Mouse (Mus musculus): ENCODE results near the gene Abcb11.
"Not testable (repeated sequence)": the region's sequence is repeated elsewhere in the genome, so short reads cannot be mapped to it uniquely, and the experiment has no call there.

Abcb11 gene

DNA sequence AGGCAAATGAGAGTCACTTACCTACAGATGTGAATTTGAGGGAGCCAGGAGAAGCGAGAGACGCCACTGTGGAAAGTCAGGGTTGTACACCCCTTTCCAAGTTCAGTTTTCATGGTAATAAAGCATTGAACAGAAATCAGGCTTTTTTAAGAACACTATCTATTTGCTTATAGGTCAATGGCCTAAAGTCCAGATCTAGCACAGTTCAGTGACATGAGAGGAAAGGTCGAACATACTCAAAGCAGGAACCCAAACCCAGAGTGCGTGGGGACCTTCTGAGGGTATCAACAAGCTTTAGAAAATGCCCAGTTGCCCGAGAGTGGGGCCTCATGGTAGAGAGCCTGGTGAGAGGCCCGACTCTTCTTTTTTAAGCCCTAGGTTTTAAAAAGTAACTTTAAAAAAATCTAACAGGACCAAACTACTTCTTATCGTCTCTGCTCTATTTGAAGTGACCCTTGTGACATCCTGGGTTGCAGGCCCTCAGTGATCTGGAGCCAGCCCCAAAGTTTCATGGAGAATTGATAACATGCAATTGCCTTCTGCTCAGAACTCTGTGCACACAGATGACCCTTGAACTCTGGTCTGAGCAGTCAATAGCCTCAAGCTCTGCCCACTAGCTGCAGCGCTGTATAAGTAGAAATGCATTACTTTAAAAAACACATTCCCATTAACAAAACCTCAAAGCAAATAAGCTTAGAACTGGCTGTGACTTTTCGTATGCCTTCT, at the start of gene Abcb11:
Abcb11 (minus strand) TSS at position 121 of the 726 bp plus-strand sequence.
- DNase-seq = no peak

DNA sequence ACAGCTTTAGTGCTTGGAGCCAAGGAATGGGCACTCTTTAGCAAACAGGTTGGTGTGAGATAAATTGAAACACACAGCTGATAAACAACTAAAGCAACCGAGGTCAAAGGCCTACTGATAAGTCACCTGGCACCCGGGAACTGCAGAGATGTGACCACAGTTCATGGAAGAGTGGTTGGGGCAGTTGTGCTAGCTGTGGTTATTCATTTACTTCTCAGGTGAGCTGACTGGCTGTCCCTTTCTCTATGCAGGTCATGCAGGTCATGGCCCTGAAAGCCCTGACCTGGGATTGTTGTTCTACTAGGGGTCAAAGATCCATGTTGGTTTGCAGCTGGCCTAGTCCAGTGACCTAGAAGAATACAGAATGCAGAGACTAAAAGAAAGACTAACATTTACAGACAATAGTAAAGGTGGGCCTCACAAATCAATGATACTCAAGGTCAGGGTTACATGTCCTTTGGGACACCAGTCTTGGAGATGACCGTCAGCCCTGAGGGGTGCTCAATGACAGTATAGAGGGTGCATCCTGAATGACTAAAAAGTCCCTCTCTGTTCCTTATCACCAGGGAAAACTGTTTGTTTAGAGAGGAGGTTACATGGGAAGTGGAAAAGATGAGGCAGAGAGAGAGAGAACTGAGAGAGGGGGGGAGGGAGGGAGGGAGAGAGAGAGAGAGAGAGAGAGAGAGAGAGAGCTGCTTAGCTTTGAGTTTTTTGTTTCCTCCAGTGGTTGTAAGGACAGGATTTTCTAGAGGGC, 43.9 kb upstream of the Abcb11 start:
- no peak for DNase-seq

DNA sequence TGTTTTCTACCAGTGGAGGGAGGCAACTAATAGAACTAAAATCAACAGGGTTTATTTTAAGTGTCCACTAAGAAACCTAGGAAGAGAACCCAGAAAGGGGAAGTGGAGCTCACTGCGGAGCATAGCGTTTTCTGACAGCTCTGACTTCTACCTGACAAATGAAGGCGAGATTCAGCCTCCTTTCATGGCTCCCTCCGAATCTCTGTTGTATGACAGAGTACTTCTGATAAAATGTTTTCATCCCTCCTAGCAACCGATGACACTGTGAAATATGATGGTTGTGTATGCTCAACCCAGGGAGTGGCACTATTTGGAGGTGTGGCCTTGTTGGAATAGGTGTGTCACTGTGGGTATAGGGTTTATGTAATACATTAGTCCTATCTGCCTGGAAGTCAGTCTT, 40.4 kb upstream of the Abcb11 start:
- DNase-seq = no peak

- no peak for DNase-seq
Measured at GRCm38 (mm10) chr2:69381740-69382139, 39.3 kb upstream of the Abcb11 start.

GRCm38 (mm10) chr2:69380281-69380680, 37.9 kb upstream of the Abcb11 start, which contains the start of gene Dhrs9:
TSS of gene Dhrs9 (plus strand) at chr2:69380445.
- DNase-seq = no peak

DNA sequence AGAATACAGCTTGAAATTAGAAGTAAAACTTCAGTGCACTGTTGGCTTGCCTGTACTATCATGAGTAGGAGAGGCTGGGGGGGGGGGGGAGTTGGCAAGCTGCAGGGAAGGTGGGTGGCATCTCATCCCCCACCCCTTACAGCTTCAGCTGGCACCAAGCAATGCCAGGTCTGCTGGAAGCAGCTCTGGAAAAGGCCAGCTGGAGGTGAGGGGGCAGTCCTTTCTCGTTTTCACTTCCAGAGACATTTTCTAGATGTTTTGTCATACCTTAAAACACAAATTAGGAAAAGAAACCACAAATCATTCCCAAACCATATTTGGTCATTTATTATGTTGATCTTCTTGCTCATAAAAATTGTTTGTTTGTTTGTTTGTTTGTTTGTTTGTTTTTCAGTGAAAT, 37.4 kb upstream of the Abcb11 start:
- no peak for DNase-seq

DNA sequence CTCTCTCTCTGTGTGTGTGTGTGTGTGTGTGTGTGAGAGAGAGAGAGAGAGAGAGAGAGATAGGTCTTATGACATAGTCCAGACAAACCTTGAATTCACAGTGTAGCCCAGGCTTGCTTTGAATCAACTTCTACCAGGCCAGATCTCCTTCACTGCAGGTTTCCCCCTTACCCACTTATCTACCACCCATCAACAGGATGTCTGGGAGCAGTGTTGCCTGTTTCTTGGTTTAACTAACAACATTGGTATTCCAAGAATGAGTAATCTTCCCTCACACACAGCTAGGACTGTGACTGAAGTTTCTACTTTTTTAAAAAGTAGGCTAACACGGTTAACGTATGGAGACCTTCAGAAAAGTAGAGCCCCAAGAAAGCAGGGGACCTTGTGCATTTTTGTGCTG, 34.4 kb upstream of the Abcb11 start:
- DNase-seq = no peak

GRCm38 (mm10) chr2:69365275-69365674, 22.9 kb upstream of the Abcb11 start:
- no peak for DNase-seq

GRCm38 (mm10) chr2:69364831-69365230, 22.4 kb upstream of the Abcb11 start:
- no peak for DNase-seq

GRCm38 (mm10) chr2:69355402-69355801, 13.0 kb upstream of the Abcb11 start:
- not testable (repeated sequence) for DNase-seq

DNA sequence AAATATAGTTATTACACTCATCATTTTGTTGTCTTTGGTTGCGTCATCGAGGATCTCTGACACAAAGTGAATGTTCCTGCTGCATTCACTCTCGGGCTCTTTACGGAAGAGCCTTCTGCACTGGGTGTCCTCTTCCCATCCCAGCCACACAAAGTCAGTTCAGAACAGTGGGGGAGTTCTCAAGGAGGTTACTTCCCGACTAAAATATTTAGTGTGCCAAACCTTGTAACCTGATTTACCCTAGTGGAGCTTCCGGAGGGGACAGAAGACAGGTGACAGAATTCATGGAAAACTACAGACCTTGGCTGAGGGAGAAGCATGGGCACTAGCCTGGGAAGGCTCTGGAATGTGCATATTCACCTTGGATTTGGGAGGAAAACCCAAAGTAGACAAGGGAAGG, 910 bp downstream of the Abcb11 start:
- DNase-seq = no peak

DNA sequence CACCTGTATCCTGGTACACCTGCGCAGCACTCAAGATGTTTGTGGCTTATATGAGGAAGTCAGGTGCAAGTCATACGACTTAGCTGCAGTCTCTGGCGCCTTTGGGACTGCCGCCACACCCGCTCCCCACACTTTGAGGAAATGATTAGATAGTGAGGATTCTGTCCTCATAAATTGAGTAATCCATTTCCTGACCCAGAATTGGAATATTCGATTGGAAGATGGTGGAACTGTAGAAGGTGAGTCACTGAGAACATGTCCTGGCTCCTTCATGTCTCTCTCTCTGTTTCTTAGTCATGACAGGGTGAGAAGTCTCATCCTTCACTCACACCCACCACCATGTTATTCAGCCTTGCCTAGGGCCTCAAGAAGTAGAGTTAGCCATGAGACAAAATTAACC, 10.9 kb downstream of the Abcb11 start:
- DNase-seq = not testable (repeated sequence)

DNA sequence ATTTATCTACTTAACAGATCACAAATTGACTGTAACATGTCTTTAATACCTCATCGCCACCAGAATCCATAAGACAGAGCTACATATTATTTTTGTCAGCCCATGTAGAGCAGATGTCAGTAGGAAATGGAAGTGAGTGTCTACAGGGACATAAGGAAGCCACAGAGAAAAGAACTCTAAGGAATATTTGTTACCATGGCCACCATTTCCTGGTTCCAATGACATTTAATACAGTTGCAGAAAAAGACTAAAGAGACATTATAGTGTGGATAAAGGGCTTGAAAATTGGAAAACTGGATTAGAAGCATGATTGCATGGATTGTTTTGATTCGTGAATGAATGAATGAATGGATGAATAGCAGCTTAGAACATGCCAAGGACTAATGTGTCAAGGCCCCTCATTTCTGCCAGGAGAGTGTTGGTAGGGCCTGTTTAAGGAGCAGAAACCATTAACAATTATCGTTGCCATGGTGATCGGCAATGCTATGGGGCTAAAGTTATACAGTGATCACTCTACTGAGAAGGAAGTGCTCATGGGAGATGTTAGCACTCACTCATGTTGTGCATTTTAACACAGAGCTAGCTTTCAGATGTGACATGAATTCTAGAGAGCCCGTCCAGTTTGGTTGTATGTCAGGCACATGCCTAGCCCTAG, 13.8 kb downstream of the Abcb11 start:
- no peak for DNase-seq

DNA sequence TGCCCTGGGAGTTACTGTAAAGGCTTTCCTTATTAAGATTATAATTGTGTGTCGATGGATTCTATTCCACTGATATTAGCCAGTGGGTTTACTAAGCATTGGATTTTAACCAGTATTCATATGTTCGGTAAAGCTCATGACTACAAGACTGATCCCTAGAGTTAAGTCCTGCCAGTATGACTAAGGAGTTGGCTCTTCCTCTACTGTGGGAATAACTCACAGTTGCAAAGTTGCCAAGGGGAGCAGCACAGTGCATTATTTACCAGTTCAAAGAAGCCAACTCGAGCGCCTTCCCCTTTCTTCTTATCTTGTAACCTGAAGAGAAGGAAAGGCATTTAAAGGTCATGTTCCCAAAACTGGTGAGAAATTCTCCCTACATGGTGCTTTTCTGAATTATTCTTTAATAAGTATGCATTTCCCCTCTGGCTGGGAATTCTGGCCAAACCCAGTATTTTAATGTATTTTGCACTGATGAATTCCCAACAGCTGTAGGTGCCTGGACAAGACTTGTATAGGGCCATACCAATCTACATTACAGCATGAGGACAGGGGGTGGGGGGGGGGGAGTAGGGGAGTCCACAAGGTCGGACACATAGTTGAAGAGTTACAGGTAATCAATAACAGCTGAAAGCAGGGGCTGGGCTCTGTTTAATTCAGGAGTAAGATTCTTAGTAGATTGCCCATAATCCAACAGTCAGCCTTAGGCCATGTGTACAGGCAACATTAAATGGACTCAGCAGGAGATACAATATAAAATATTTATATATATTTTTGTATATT, 17.3 kb downstream of the Abcb11 start:
- no peak for DNase-seq

GRCm38 (mm10) chr2:69323018-69323417, 19.4 kb downstream of the Abcb11 start:
- DNase-seq = no peak

DNA sequence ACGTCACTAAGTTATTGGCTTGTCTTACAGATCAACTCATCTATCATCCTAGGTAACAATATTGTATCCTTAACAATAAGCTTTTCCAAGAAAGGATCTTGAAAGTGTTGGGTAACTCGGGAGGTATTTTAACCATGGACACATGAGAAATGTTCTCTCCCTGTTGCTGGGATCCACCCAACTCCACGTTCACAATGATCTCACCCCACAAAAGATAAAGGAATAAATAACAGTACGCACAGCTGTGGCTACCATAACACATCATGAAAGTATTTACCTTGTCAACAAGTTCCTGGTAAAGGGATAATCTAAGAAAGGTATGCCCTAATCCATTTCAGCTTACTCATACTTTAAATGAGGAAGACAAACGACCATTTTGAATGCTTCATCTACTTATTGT, 21.0 kb downstream of the Abcb11 start:
- no peak for DNase-seq

DNA sequence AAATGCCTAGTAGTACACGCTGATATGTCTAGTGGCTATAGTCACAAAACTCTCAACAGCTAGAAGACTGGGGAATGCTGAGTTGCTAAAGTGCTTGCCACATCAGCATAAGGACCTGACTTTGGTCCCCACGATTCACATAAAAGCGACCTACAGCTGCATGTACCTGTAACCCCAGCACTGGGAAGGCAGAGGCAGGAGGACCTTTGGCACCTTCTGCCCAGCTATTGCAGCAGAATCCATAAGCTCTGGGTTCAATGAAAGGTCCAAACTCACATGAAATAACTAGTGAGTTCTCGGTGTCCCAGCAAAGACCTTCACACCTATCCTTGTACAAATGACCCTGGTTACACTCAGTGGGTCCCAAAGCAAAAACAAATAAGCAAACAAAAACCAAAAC, 31.1 kb downstream of the Abcb11 start:
- DNase-seq = no peak

DNA sequence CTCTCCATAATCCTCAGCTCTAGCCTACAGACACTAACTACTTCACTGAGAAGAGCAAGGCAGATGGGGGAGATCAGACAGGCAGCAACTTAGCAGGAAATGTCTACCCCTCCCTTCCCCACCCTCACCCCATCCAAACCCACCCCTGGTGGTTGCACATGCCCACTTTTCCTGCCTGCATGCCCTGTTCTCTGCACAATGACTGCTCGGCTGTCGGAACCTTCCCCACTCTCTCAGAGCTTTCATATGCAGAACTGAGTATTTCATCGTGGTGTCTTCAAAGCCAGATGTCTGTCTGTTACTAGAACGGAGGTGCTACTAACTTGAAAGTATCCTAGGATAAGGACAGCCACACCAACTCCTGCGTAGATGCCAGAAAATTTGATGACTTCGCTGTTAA, 34.3 kb downstream of the Abcb11 start:
- DNase-seq = no peak

DNA sequence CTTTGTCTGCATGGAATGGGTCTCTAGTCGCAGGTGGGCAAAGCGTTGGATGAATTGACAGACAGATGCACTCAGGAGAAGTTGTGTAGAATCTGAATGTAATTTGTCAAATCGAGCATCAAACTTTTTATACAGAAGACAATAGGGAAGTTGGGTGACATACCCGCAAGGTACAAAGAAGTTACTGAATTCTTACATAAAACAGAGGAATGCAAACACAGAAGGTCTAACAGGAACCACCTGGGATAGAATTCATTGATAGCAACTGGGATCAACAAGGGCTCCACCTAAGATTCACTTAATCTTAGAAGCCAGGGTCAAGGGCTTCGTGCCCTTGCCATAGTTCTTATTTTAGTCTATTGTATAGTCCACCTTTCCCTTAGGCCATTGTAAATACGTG, 41.8 kb downstream of the Abcb11 start:
- not testable (repeated sequence) for DNase-seq

- no peak for DNase-seq
Measured at GRCm38 (mm10) chr2:69294508-69294907, 47.9 kb downstream of the Abcb11 start.

DNA sequence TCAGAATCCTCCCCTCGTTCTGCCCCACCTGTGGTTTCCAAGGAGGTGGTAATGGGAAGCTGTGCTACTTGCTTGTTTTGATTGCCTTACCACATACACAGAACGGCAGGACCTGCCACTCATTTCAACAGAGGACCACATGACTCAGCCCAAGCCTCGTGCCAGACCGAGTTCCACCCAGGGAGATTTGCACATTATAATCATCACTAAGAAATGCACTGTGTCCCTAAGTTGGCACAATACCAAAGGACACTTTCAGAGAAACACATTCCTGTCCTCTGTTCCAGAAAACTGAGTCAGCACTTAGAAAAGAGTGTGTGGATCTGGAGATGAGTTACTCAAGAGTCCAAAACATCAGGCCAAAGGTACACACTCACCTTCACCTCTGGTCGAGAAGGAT, 53.4 kb downstream of the Abcb11 start:
- DNase-seq = no peak

GRCm38 (mm10) chr2:69275875-69276274, 66.5 kb downstream of the Abcb11 start:
- DNase-seq = no peak

DNA sequence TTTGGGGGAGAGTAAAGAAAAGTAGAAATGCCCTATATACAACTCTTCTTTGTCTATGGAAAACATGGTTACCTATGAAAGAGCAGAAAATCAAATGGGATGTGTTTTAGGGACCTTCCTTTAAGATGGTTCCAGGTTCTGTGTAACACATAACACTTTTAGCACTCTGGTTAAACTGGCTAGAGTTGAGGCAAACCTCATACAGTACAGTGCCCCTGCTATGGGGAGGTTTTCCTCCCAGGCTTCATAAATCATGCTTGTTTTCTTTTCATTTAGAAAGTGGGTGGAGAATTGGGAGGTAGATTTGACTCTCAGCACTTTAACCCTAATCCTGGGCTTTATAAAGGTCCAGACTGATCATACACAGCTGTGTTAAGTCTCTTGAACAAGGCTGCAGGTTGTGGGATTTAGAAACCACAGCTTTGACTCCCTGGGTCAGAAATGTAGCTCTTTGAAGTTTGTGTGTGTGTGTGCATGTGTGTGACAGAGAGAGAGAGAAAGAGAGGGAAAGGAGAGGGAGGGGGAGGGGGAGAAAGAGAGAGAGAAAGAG, 78.3 kb downstream of the Abcb11 start:
- no peak for DNase-seq

Measured in right cerebral cortex, postnatal 14 days (tissue).